Mouse (Mus musculus) urinary bladder, adult 2 months (tissue): ENCODE data around the gene Nqo2. TPM values are rescaled to one million over a fixed set of nuclear protein-coding genes. Genes with fewer than 3 reads are reported as not detected.

Experiments used
- DNase-seq: peaks from one replicate; pipeline ENCODE4 v3.0.0; 2022; ENCODE audit warnings: low spot score
- polyA plus RNA-seq: library from polyadenylated mRNA; depleted of rRNA; stranded (reverse); fragments of >200 nt; gene quantifications from 2 replicates; pipeline ENCODE4 v1.2.3, GENCODE M21; 2012; rRNA removed

Nqo2 gene
- polyA plus RNA-seq, 1 experiment: 21.3 TPM

GRCm38 (mm10) chr13:33995197-33995596, 30.7 kb downstream of the Nqo2 start:
- DNase-seq: peak; percentile 31

GRCm38 (mm10) chr13:34002058-34003006, 37.8 kb downstream of the Nqo2 start, which contains the start of the genes Ripk1 and Serpinb6a:
TSS of gene Ripk1 (plus strand) at chr13:34002363.
TSS of gene Serpinb6a (minus strand) at chr13:34002794.
- DNase-seq: peak; percentile 86

DNA sequence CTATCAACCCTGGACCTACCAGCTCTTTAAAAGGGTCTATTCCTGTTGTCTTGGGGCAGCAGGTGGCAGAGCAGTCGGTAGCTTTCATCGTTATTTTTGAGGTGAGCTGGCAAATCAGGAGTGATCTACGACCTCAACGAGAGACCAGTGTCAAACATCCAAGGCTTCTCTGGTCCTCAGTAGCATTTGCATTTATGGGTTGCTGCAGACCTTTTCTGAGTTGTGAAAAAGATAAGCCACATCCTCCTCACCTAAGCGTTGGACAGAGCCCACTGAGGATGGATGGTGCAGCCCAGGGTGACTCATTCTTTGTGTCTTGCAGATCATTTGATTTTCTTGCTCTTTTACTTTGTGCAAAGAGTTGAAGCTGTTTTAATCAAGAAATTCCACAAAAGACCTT, 38.6 kb downstream of the Nqo2 start:
- no peak for DNase-seq

DNA sequence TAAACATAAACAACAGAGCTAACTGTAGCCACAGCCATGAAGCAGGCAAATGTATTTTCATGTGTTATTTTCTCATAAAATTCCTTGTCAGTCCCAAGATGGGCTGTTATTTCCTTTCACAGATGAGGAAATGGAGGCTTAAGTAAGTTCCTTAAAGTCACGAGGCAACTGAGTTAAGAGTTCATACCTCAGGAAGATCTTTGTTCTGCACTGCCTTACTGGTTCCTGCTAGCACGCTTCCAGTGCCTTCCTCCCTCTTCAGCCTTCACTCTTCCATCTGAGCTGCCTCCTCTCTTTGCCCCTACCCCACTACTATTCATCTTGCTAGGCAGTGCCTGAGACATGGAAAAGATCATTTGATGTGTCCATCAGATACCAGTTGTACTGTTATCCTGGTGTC, 42.7 kb downstream of the Nqo2 start:
- no peak for DNase-seq

DNA sequence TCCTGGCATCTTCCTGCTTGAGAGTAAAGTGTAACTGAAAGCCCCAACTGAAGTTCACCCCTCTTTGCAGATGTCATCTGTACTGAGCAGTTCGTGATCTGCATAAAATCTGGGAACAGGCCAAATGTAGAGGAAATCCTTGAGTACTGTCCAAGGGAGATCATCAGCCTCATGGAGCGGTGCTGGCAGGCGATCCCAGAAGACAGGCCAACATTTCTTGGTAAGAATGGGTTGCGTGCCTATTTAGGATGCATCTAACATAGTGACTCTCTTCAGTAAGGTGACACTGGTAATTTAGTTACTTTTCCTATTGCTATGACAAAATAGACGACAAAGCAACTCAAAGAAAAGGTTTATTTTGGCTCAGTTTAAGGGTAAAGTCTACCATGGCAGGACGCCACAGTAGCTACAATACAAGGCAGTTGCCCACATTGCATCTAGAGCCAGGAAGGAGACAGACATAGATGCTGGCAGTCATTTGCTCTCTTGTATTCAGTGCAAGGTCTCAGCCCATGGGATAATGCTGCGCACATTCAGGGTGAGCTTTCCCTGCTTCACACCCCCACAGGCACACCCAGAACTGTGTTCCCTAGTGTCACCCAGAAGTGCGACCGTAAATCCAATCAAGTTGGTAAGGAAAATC, 52.6 kb downstream of the Nqo2 start:
- DNase-seq: no peak

GRCm38 (mm10) chr13:34018521-34018920, 54.0 kb downstream of the Nqo2 start:
- no peak for DNase-seq

- DNase-seq: no peak
Measured at GRCm38 (mm10) chr13:34021998-34022397, 57.5 kb downstream of the Nqo2 start.

- DNase-seq: no peak
Measured at GRCm38 (mm10) chr13:34032041-34032440, 67.6 kb downstream of the Nqo2 start.

- DNase-seq: no peak
Measured at GRCm38 (mm10) chr13:34035424-34035823, 70.9 kb downstream of the Nqo2 start.

DNA sequence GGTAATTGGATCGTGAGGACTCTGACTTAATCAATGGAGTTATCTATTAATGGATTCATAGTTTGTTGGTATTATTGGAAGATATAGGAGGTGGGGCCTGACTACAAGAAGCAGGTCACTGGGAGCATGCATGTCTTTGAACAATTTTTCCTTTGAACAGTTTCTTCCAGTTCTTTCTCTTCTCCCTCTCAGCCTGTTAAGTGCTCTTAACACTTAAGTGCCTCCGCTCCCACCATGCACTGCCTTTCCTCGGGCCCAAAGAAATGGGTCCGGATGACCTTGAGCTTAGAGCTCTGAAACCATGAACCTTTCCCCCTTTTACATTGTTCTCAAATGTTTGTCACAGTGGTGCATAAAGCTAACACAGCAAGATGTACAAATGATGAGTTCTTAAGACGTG, 72.2 kb downstream of the Nqo2 start:
- no peak for DNase-seq

DNA sequence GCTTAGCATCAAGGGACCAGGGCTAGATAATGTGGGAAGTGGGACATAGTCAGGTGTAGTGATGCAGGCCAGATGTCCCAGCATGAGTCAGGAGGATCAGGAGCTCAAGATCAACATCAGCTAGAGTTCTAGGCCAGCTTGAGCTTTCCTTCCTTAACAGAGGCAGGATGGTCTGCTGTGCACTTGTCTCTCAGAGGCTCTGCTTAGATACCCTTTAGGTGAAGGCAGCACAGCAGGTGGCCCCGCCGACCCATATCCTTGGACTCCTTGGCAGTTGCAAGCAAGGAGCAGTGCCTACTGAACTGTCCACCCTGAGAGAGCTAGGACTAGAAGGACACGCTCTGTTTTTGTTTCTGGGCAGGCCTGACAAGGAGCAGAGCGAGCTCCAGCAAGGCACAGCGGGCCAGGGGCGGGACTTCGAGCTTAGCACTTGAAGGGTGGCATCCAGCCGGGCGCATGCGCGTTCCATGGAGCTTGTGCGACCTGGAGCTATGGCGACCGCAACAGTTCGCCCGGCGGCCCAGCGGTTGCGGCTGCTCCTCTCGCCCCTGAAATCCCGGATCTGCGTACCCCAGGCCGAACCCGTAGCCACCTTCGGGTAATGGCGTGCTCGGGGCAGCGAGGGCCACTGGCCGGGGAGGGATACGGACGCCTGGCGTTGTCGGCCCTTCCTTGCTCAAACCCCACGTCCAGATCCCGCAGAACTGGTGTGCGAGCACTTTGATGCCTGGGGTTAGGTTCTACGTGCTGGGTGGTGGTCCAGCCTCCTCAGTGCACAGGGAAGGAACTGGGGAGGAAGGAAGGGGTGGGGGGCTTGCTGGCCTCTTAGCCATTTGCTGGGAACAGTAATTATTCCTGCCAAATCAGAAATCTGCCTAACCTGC, 72.9 kb downstream of the Nqo2 start, which contains the start of gene Bphl:
Gene Bphl (plus strand): TSS at position 426 of the 884 bp plus-strand sequence.
- DNase-seq: peak; percentile 88

GRCm38 (mm10) chr13:34038056-34038432, 73.6 kb downstream of the Nqo2 start:
- DNase-seq: no peak

Other genes with a start within 250 kb of the Nqo2 start
- gene Serpinb6e, start 121.3 kb upstream of the Nqo2 start, polyA plus RNA-seq: 0.04 TPM in 1 of 2 replicates, not detected in the other
- 0.45 and 0.52 TPM in 2 replicates for gene Serpinb6c, start 59.0 kb upstream of the Nqo2 start, polyA plus RNA-seq
- gene Ripk1, start 37.7 kb downstream of the Nqo2 start, polyA plus RNA-seq: 8.9 and 15.2 TPM in 2 replicates
- gene Serpinb6a, start 38.1 kb downstream of the Nqo2 start, polyA plus RNA-seq: 206 and 225 TPM in 2 replicates
- 51.3 and 71.5 TPM in 2 replicates for gene Bphl, start 72.9 kb downstream of the Nqo2 start, polyA plus RNA-seq
- 140 and 213 TPM in 2 replicates for gene Tubb2a, start 113.3 kb downstream of the Nqo2 start, polyA plus RNA-seq
- gene Tubb2b, start 165.8 kb downstream of the Nqo2 start, polyA plus RNA-seq: 8.7 and 13.3 TPM in 2 replicates
- 61.5 and 69.2 TPM in 2 replicates for gene Psmg4, start 198.3 kb downstream of the Nqo2 start, polyA plus RNA-seq